Mouse (Mus musculus): Measurements from ENCODE around the gene Pop5.

Gene Pop5

GRCm38 (mm10) chr5:115215273-115216185, 20.1 kb upstream of the Pop5 start:
- no peak for DNase-seq

GRCm38 (mm10) chr5:115217998-115218397, 17.6 kb upstream of the Pop5 start:
- no peak for DNase-seq

GRCm38 (mm10) chr5:115220931-115221640, 14.6 kb upstream of the Pop5 start:
- DNase-seq, result no peak

GRCm38 (mm10) chr5:115222485-115222884, 13.2 kb upstream of the Pop5 start:
- no peak for DNase-seq

- no peak for DNase-seq
Observed at GRCm38 (mm10) chr5:115230830-115231551, 4.6 kb upstream of the Pop5 start.

- DNase-seq, result no peak
Observed at GRCm38 (mm10) chr5:115231552-115232120, 4.0 kb upstream of the Pop5 start.

- no peak for DNase-seq
Observed at GRCm38 (mm10) chr5:115232516-115232915, 3.1 kb upstream of the Pop5 start.

GRCm38 (mm10) chr5:115233031-115233780, 2.4 kb upstream of the Pop5 start:
- DNase-seq, result no peak

- DNase-seq, result no peak
Observed at GRCm38 (mm10) chr5:115234519-115234918, 1.1 kb upstream of the Pop5 start.

GRCm38 (mm10) chr5:115235323-115235771, 289 bp upstream of the Pop5 start:
- peak; percentile 49 for DNase-seq

GRCm38 (mm10) chr5:115237803-115238728, 2.4 kb downstream of the Pop5 start:
- DNase-seq, result peak; percentile 93

- no peak for DNase-seq
Observed at GRCm38 (mm10) chr5:115238729-115239195, 3.1 kb downstream of the Pop5 start.

- DNase-seq, result no peak
Observed at GRCm38 (mm10) chr5:115240191-115240590, 4.6 kb downstream of the Pop5 start.

- DNase-seq, result no peak
Observed at GRCm38 (mm10) chr5:115255472-115255871, 19.8 kb downstream of the Pop5 start.

GRCm38 (mm10) chr5:115256909-115257546, 21.4 kb downstream of the Pop5 start:
- DNase-seq, result peak; percentile 47

GRCm38 (mm10) chr5:115260356-115260755, 24.7 kb downstream of the Pop5 start:
- DNase-seq, result no peak

- no peak for DNase-seq
Observed at GRCm38 (mm10) chr5:115261141-115261540, 25.5 kb downstream of the Pop5 start.

- DNase-seq, result no peak
Observed at GRCm38 (mm10) chr5:115261880-115262279, 26.2 kb downstream of the Pop5 start.

- DNase-seq, result no peak
Observed at GRCm38 (mm10) chr5:115262502-115263291, 27.1 kb downstream of the Pop5 start.

All from kidney, adult 11 months (tissue).